Mouse (Mus musculus) thymus, adult 2 months (tissue): ENCODE measurements around the gene Pnma1. TPM values are rescaled to one million over a fixed set of nuclear protein-coding genes. Genes with fewer than 3 reads are reported as not detected.

ENCODE experiments used
- DNase-seq: peaks from one replicate; pipeline ENCODE4 v3.0.0; 2021
- H3K27ac ChIP-seq: fragments of 200-500 bp; 2 replicates; pipeline ENCODE4 v1.5.1; 2012; ENCODE audit warnings: low read length, control low read depth; ENCODE audit not compliant: control insufficient read depth, insufficient read depth
- H3K27me3 ChIP-seq: fragments of 200-500 bp; 2 replicates; pipeline ENCODE4 v1.6.1; 2012; ENCODE audit warnings: mild to moderate bottlenecking, low read length, moderate library complexity, mixed read lengths; ENCODE audit not compliant: control insufficient read depth, insufficient read depth
- H3K36me3 ChIP-seq: fragments of 200-500 bp; 2 replicates; pipeline ENCODE4 v1.6.1; 2012; ENCODE audit warnings: mild to moderate bottlenecking, low read length, moderate library complexity; ENCODE audit not compliant: control insufficient read depth, insufficient read depth
- H3K4me1 ChIP-seq: fragments of 200-500 bp; replicated peaks from 2 replicates; pipeline ENCODE4 v1.6.1; 2012; ENCODE audit warnings: low read length; ENCODE audit not compliant: control insufficient read depth, insufficient read depth
- H3K4me3 ChIP-seq: fragments of 200-500 bp; 2 replicates; pipeline ENCODE4 v1.5.1; 2012; ENCODE audit warnings: mild to moderate bottlenecking, low read length, control low read depth, moderate library complexity; ENCODE audit not compliant: control insufficient read depth, insufficient read depth
- CTCF ChIP-seq: fragments of 200-500 bp; IDR thresholded peaks from 2 replicates; pipeline ENCODE4 v1.5.1; 2012; ENCODE audit warnings: mild to moderate bottlenecking, control low read depth, low read length, moderate library complexity, borderline replicate concordance; ENCODE audit not compliant: control insufficient read depth, poor library complexity, insufficient read depth; ENCODE audit errors: extremely low read depth
- POLR2A ChIP-seq: fragments of 200-500 bp; IDR thresholded peaks from 2 replicates; pipeline ENCODE4 v1.6.1; 2012; ENCODE audit warnings: mild to moderate bottlenecking, low read length, control low read depth, moderate library complexity; ENCODE audit not compliant: control insufficient read depth, poor library complexity, insufficient read depth; ENCODE audit errors: extremely low read depth
- WGBS: fragments of 180-500 bp; shearing (Covaris S2); methylation state at CpG from one replicate; pipeline ENCODE4 v1.1.7; 2018; 5-methylcytosine and 5-hydroxymethylcytosine counted together
- polyA plus RNA-seq: library from polyadenylated mRNA; depleted of rRNA; stranded (reverse); fragments of >200 nt; gene quantifications from 2 replicates; pipeline ENCODE4 v1.2.3, GENCODE M21; 2012

The Pnma1 gene
- polyA plus RNA-seq, 1 experiment: 0.28 TPM

GRCm38 (mm10) chr12:84155523-84155871, 7.2 kb upstream of the Pnma1 start:
- 92% methylated on average over 2 of the region's 2 CpGs for WGBS
- DNase-seq: no peak
- no peak overlapping the region for H3K27ac ChIP-seq
- H3K27me3 ChIP-seq: no peaks in the 10 kb centered on the region
- H3K4me1 ChIP-seq: no peaks in the 10 kb centered on the region
- H3K36me3 ChIP-seq: peaks cover 67% of the 10 kb centered on the region
- H3K4me3 ChIP-seq: no peak overlapping the region
- no peak for TF ChIP-seq CTCF
- TF ChIP-seq POLR2A: no peak

DNA sequence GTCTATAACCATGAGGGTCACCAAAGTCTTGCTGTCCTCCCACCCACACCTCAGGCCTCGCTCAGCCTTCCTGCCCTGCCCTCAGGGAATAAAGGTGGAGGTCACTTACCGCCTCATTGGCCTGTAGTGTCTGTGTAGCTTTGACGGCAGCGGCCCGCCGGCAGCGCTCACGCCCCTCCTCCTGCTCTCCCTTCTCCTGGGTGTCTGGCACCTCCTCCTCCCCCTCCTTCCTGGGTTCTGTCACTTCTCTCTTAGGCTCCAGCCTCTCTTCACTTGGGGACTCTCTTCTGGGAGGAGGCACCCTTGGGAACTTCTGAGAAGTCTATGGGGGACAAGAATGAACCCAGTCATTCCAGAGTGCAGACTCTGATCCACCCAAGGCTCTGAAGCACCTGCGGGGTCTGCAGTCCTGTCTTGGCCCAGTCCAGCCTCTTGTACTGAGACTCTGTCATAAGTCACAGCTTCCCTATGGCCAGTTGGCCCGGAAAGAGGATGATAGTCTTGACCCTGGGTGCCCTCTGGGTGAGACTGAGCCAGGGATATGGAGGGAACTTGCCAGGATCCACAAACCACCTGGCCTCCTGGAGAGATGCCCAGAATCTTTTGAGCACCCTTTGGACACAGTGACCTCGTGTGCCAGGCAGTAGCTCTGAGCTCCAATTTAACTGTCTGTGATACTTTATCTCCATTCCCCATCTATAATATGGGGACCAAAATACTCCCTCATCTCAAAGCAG, 6.7 kb upstream of the Pnma1 start:
- Histone ChIP-seq H3K36me3 (peaks cover 62% of the 10 kb centered on the region), H3K4me1 (no peaks in the 10 kb centered on the region), H3K4me3 (no peak overlapping the region), H3K27me3 (no peaks in the 10 kb centered on the region), H3K27ac (no peak overlapping the region)
- 94% methylated on average over 11 of the region's 11 CpGs for WGBS
- DNase-seq: no peak
- no peak for TF ChIP-seq CTCF
- no peak for TF ChIP-seq POLR2A

- no peak overlapping the region for H3K27ac ChIP-seq
- H3K4me1 ChIP-seq: peaks cover under 1% of the 10 kb centered on the region; the same call in 1 of the 2 replicates
- WGBS: 95% methylated on average over 6 of the region's 6 CpGs
- TF ChIP-seq CTCF: no peak
- peaks cover 47% of the 10 kb centered on the region for H3K36me3 ChIP-seq
- no peaks in the 10 kb centered on the region for H3K27me3 ChIP-seq
- H3K4me3 ChIP-seq: no peak overlapping the region
- DNase-seq: no peak
These were observed 5.1 kb upstream of the Pnma1 start for GRCm38 (mm10) chr12:84153414-84153813.

GRCm38 (mm10) chr12:84152352-84153190, 4.3 kb upstream of the Pnma1 start:
- Histone ChIP-seq H3K36me3 (peaks cover 38% of the 10 kb centered on the region), H3K4me3 (no peak overlapping the region), H3K4me1 (peaks cover 7% of the 10 kb centered on the region; the same call in 1 of the 2 replicates), H3K27me3 (no peaks in the 10 kb centered on the region), H3K27ac (no peak overlapping the region)
- no peak for DNase-seq
- no peak for TF ChIP-seq POLR2A
- no peak for TF ChIP-seq CTCF
- WGBS: 93% methylated on average over 32 of the region's 32 CpGs

GRCm38 (mm10) chr12:84151911-84152310, 3.6 kb upstream of the Pnma1 start:
- Histone ChIP-seq H3K36me3 (peaks cover 36% of the 10 kb centered on the region), H3K27me3 (no peaks in the 10 kb centered on the region), H3K4me3 (no peak overlapping the region), H3K4me1 (peaks cover 7% of the 10 kb centered on the region; the same call in 1 of the 2 replicates), H3K27ac (no peak overlapping the region)
- no peak for TF ChIP-seq CTCF
- TF ChIP-seq POLR2A: no peak
- no peak for DNase-seq
- 93% methylated on average over 10 of the region's 10 CpGs for WGBS

GRCm38 (mm10) chr12:84150976-84151375, 2.7 kb upstream of the Pnma1 start:
- TF ChIP-seq POLR2A (no peak), CTCF (no peak)
- WGBS: 76% methylated on average over 6 of the region's 6 CpGs
- Histone ChIP-seq H3K4me3 (no peak overlapping the region), H3K27me3 (no peaks in the 10 kb centered on the region), H3K4me1 (peaks cover 11% of the 10 kb centered on the region; the same call in 1 of the 2 replicates), H3K27ac (no peak overlapping the region), H3K36me3 (peaks cover 26% of the 10 kb centered on the region)
- no peak for DNase-seq

DNA sequence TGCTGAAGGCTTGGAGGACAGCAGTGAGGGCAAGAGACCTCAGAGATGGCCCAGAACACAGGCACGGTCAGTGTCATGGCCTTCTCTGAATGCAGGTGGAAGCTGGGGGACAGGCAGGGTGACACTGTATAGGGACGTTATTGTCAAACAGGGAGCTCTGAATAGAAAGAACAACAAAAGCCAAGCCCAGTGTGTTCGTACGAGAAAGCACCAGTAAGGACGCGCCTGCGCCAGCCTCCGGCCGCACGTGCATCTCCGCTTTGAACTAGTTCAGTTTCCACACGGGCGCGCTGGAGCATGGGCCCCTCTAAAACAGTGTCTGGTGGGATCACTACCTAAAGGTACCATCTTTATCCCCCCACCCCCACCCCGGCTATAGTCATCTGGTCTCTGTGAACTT, 1.7 kb upstream of the Pnma1 start:
- Histone ChIP-seq H3K4me3 (no peak overlapping the region), H3K36me3 (peaks cover 18% of the 10 kb centered on the region), H3K27ac (no peak overlapping the region), H3K27me3 (no peaks in the 10 kb centered on the region), H3K4me1 (peaks cover 11% of the 10 kb centered on the region; the same call in 1 of the 2 replicates)
- TF ChIP-seq CTCF (no peak), POLR2A (no peak)
- WGBS: 98% methylated on average over 15 of the region's 15 CpGs
- no peak for DNase-seq
